Mouse (Mus musculus): ENCODE data around the gene Olfr1000. TPM values are rescaled to one million over a fixed set of nuclear protein-coding genes. Genes with fewer than 3 reads are reported as not detected.

Olfr1000 gene
- total and polyA plus RNA-seq, 3 experiments, result not detected

GRCm38 (mm10) chr2:85560226-85560625, 51.5 kb downstream of the Olfr1000 start (continued):
- TF ChIP-seq ZNF384 (IDR thresholded peaks at IDR 0.05; ENCODE audit: low read depth, low read length) (no peak), POLR2AphosphoS5 (IDR thresholded peaks at IDR 0.05; ENCODE audit: borderline replicate concordance, low read depth, low read length) (no peak), GATA1 (IDR thresholded peaks at IDR 0.05; ENCODE audit: low read depth, low read length) (no peak), GABPA (IDR thresholded peaks at IDR 0.05; ENCODE audit: low read depth, low read length) (no peak), NRF1 (IDR thresholded peaks at IDR 0.05; ENCODE audit: insufficient read depth, low read depth, low read length, poor library complexity, severe bottlenecking) (no peak), MAZ (IDR thresholded peaks at IDR 0.05; ENCODE audit: low read depth, low read length) (no peak), CTCF (IDR thresholded peaks at IDR 0.05 in 2 of 3, conservative IDR thresholded peaks at IDR 0.05 in 1 of 3; ENCODE audit: control insufficient read depth in 1 of 3, insufficient read depth in 1 of 3, low read depth in 2 of 3, low read length in 3 of 3, poor library complexity in 1 of 3, severe bottlenecking in 1 of 3) (no peak), SMC3 (IDR thresholded peaks at IDR 0.05; ENCODE audit: low read depth, low read length) (no peak), KAT2A (conservative IDR thresholded peaks at IDR 0.05; ENCODE audit: low read depth, low read length) (no peak), NELFE (IDR thresholded peaks at IDR 0.05; ENCODE audit: low read depth, low read length) (no peak), TCF12 (IDR thresholded peaks at IDR 0.05; ENCODE audit: low read depth, low read length) (no peak)

Other genes with a start within 250 kb of the Olfr1000 start
- not detected in 2 replicates for gene Olfr988, start 248.7 kb downstream of the Olfr1000 start, total RNA-seq (2012; rRNA removed)
- not detected for gene Olfr988, start 248.7 kb downstream of the Olfr1000 start, polyA plus RNA-seq (2012; ENCODE audit: insufficient read depth in 1 of 2, insufficient read length in 2 of 2, low read depth in 1 of 2, low replicate concordance in 2 of 2, missing spikeins in 1 of 2)
- not detected in 2 replicates for gene Olfr992, start 202.4 kb downstream of the Olfr1000 start, total RNA-seq (2012; rRNA removed)
- not detected for gene Olfr992, start 202.4 kb downstream of the Olfr1000 start, polyA plus RNA-seq (2012; ENCODE audit: insufficient read depth in 1 of 2, insufficient read length in 2 of 2, low read depth in 1 of 2, low replicate concordance in 2 of 2, missing spikeins in 1 of 2)
- gene Olfr993, start 197.0 kb downstream of the Olfr1000 start, total RNA-seq (2012; rRNA removed), result not detected in 2 replicates
- gene Olfr993, start 197.0 kb downstream of the Olfr1000 start, polyA plus RNA-seq (2012; ENCODE audit: insufficient read depth in 1 of 2, insufficient read length in 2 of 2, low read depth in 1 of 2, low replicate concordance in 2 of 2, missing spikeins in 1 of 2), result not detected
- not detected in 2 replicates for gene Olfr994, start 175.5 kb downstream of the Olfr1000 start, total RNA-seq (2012; rRNA removed)
- not detected for gene Olfr994, start 175.5 kb downstream of the Olfr1000 start, polyA plus RNA-seq (2012; ENCODE audit: insufficient read depth in 1 of 2, insufficient read length in 2 of 2, low read depth in 1 of 2, low replicate concordance in 2 of 2, missing spikeins in 1 of 2)
- gene Olfr995, start 168.3 kb downstream of the Olfr1000 start, total RNA-seq (2012; rRNA removed), result not detected in 2 replicates
- gene Olfr995, start 168.3 kb downstream of the Olfr1000 start, polyA plus RNA-seq (2012; ENCODE audit: insufficient read depth in 1 of 2, insufficient read length in 2 of 2, low read depth in 1 of 2, low replicate concordance in 2 of 2, missing spikeins in 1 of 2), result not detected
- not detected in 2 replicates for gene 4833423E24Rik, start 92.9 kb downstream of the Olfr1000 start, total RNA-seq (2012; rRNA removed)
- gene 4833423E24Rik, start 92.9 kb downstream of the Olfr1000 start, polyA plus RNA-seq (2012; ENCODE audit: insufficient read depth in 1 of 2, insufficient read length in 2 of 2, low read depth in 1 of 2, low replicate concordance in 2 of 2, missing spikeins in 1 of 2), result not detected
- not detected in 2 replicates for gene Olfr996, start 32.7 kb downstream of the Olfr1000 start, total RNA-seq (2012; rRNA removed)
- not detected for gene Olfr996, start 32.7 kb downstream of the Olfr1000 start, polyA plus RNA-seq (2012; ENCODE audit: insufficient read depth in 1 of 2, insufficient read length in 2 of 2, low read depth in 1 of 2, low replicate concordance in 2 of 2, missing spikeins in 1 of 2)
- gene Olfr998, start 23.0 kb downstream of the Olfr1000 start, total RNA-seq (2012; rRNA removed), result not detected in 2 replicates
- not detected for gene Olfr998, start 23.0 kb downstream of the Olfr1000 start, polyA plus RNA-seq (2012; ENCODE audit: insufficient read depth in 1 of 2, insufficient read length in 2 of 2, low read depth in 1 of 2, low replicate concordance in 2 of 2, missing spikeins in 1 of 2)
- not detected in 2 replicates for gene Olfr1002, start 38.8 kb upstream of the Olfr1000 start, total RNA-seq (2012; rRNA removed)
- not detected for gene Olfr1002, start 38.8 kb upstream of the Olfr1000 start, polyA plus RNA-seq (2012; ENCODE audit: insufficient read depth in 1 of 2, insufficient read length in 2 of 2, low read depth in 1 of 2, low replicate concordance in 2 of 2, missing spikeins in 1 of 2)
- gene Olfr154, start 52.6 kb upstream of the Olfr1000 start, total RNA-seq (2012; rRNA removed), result not detected in 2 replicates
- not detected for gene Olfr154, start 52.6 kb upstream of the Olfr1000 start, polyA plus RNA-seq (2012; ENCODE audit: insufficient read depth in 1 of 2, insufficient read length in 2 of 2, low read depth in 1 of 2, low replicate concordance in 2 of 2, missing spikeins in 1 of 2)
- gene Olfr1006, start 66.9 kb upstream of the Olfr1000 start, total RNA-seq (2012; rRNA removed), result not detected in 2 replicates
- not detected for gene Olfr1006, start 66.9 kb upstream of the Olfr1000 start, polyA plus RNA-seq (2012; ENCODE audit: insufficient read depth in 1 of 2, insufficient read length in 2 of 2, low read depth in 1 of 2, low replicate concordance in 2 of 2, missing spikeins in 1 of 2)
- gene Olfr1008, start 77.5 kb upstream of the Olfr1000 start, total RNA-seq (2012; rRNA removed), result not detected in 2 replicates
- gene Olfr1008, start 77.5 kb upstream of the Olfr1000 start, polyA plus RNA-seq (2012; ENCODE audit: insufficient read depth in 1 of 2, insufficient read length in 2 of 2, low read depth in 1 of 2, low replicate concordance in 2 of 2, missing spikeins in 1 of 2), result not detected
- not detected in 2 replicates for gene Olfr1009, start 103.5 kb upstream of the Olfr1000 start, total RNA-seq (2012; rRNA removed)
- not detected for gene Olfr1009, start 103.5 kb upstream of the Olfr1000 start, polyA plus RNA-seq (2012; ENCODE audit: insufficient read depth in 1 of 2, insufficient read length in 2 of 2, low read depth in 1 of 2, low replicate concordance in 2 of 2, missing spikeins in 1 of 2)
- not detected in 2 replicates for gene Olfr1012, start 150.9 kb upstream of the Olfr1000 start, total RNA-seq (2012; rRNA removed)
- gene Olfr1012, start 150.9 kb upstream of the Olfr1000 start, polyA plus RNA-seq (2012; ENCODE audit: insufficient read depth in 1 of 2, insufficient read length in 2 of 2, low read depth in 1 of 2, low replicate concordance in 2 of 2, missing spikeins in 1 of 2), result not detected
- gene Olfr1013, start 155.2 kb upstream of the Olfr1000 start, total RNA-seq (2012; rRNA removed), result not detected in 2 replicates
- not detected for gene Olfr1013, start 155.2 kb upstream of the Olfr1000 start, polyA plus RNA-seq (2012; ENCODE audit: insufficient read depth in 1 of 2, insufficient read length in 2 of 2, low read depth in 1 of 2, low replicate concordance in 2 of 2, missing spikeins in 1 of 2)
- not detected in 2 replicates for gene Olfr1014, start 160.8 kb upstream of the Olfr1000 start, total RNA-seq (2012; rRNA removed)
- not detected for gene Olfr1014, start 160.8 kb upstream of the Olfr1000 start, polyA plus RNA-seq (2012; ENCODE audit: insufficient read depth in 1 of 2, insufficient read length in 2 of 2, low read depth in 1 of 2, low replicate concordance in 2 of 2, missing spikeins in 1 of 2)
- not detected in 2 replicates for gene Olfr1015, start 170.1 kb upstream of the Olfr1000 start, total RNA-seq (2012; rRNA removed)
- gene Olfr1015, start 170.1 kb upstream of the Olfr1000 start, polyA plus RNA-seq (2012; ENCODE audit: insufficient read depth in 1 of 2, insufficient read length in 2 of 2, low read depth in 1 of 2, low replicate concordance in 2 of 2, missing spikeins in 1 of 2), result not detected
- not detected in 2 replicates for gene Olfr1016, start 190.6 kb upstream of the Olfr1000 start, total RNA-seq (2012; rRNA removed)
- not detected for gene Olfr1016, start 190.6 kb upstream of the Olfr1000 start, polyA plus RNA-seq (2012; ENCODE audit: insufficient read depth in 1 of 2, insufficient read length in 2 of 2, low read depth in 1 of 2, low replicate concordance in 2 of 2, missing spikeins in 1 of 2)
- gene Olfr1018, start 206.6 kb upstream of the Olfr1000 start, total RNA-seq (2012; rRNA removed), result not detected in 2 replicates
- gene Olfr1018, start 206.6 kb upstream of the Olfr1000 start, polyA plus RNA-seq (2012; ENCODE audit: insufficient read depth in 1 of 2, insufficient read length in 2 of 2, low read depth in 1 of 2, low replicate concordance in 2 of 2, missing spikeins in 1 of 2), result not detected
- not detected in 2 replicates for gene Olfr1019, start 233.6 kb upstream of the Olfr1000 start, total RNA-seq (2012; rRNA removed)
- gene Olfr1019, start 233.6 kb upstream of the Olfr1000 start, polyA plus RNA-seq (2012; ENCODE audit: insufficient read depth in 1 of 2, insufficient read length in 2 of 2, low read depth in 1 of 2, low replicate concordance in 2 of 2, missing spikeins in 1 of 2), result not detected
- not detected in 2 replicates for gene Olfr1020, start 235.1 kb upstream of the Olfr1000 start, total RNA-seq (2012; rRNA removed)
- not detected for gene Olfr1020, start 235.1 kb upstream of the Olfr1000 start, polyA plus RNA-seq (2012; ENCODE audit: insufficient read depth in 1 of 2, insufficient read length in 2 of 2, low read depth in 1 of 2, low replicate concordance in 2 of 2, missing spikeins in 1 of 2)

All from MEL (cell line).